Mouse (Mus musculus) CH12.LX (cell line): ENCODE data around the gene Mnd1.
A peak's percentile ranks its signal among the peaks of the same experiment; 100 is the strongest.

ENCODE experiments used
- BHLHE40 ChIP-seq: IDR thresholded peaks from 2 replicates; pipeline ENCODE4 v1.6.1; 2011; ENCODE audit warnings: mild to moderate bottlenecking, low read depth, low read length, improper control_type of control experiment
- CTCF ChIP-seq, 2 experiments: IDR thresholded peaks in 1 of 2; conservative IDR thresholded peaks in 1 of 2; 2 replicates each; pipeline ENCODE4 v1.5.1; 2011 to 2012; ENCODE audit warnings: low read depth in 2 of 2, low read length in 2 of 2, improper control_type of control experiment in 1 of 2, inconsistent platforms in 1 of 2, mild to moderate bottlenecking in 1 of 2, moderate library complexity in 1 of 2
- MXI1 ChIP-seq: IDR thresholded peaks from 2 replicates; pipeline ENCODE4 v1.6.1; 2011; ENCODE audit warnings: mild to moderate bottlenecking, low read depth, low read length, improper control_type of control experiment
- MYC ChIP-seq: IDR thresholded peaks from 2 replicates; pipeline ENCODE4 v1.6.1; 2011; ENCODE audit warnings: low read depth, mild to moderate bottlenecking, improper control_type of control experiment, low read length
- RAD21 ChIP-seq: IDR thresholded peaks from 2 replicates; pipeline ENCODE4 v1.6.1; 2011; ENCODE audit warnings: low read depth, mild to moderate bottlenecking, low read length, improper control_type of control experiment, moderate library complexity
- SMC3 ChIP-seq: IDR thresholded peaks from 2 replicates; pipeline ENCODE4 v1.6.1; 2011; ENCODE audit warnings: low read depth, low read length, improper control_type of control experiment
- TCF12 ChIP-seq: IDR thresholded peaks from 2 replicates; pipeline ENCODE4 v1.6.1; 2014; ENCODE audit warnings: low read depth, mild to moderate bottlenecking, inconsistent platforms, low read length, improper control_type of control experiment
- ZC3H11A ChIP-seq: IDR thresholded peaks from 2 replicates; pipeline ENCODE4 v1.6.1; 2012; ENCODE audit warnings: low read depth, mild to moderate bottlenecking, inconsistent platforms, low read length, improper control_type of control experiment

DNA sequence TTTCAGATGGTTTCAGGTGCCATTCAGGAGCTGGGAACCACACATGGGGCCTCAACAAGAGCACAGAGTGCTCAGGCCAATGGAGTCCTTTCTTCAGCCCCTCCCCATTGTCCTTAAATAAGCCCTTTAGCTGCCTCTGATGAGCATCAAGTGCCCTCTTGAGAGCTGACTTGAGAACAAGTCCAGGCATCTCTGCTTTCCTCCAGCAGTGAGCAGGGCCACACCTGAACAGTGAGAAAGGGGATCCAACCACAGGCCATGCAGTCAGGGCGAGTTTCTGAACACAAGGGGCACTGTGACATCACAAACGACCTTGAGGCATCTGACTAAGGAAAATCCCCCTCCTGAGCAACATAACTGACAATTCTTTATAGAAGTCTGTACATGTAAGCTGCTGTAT is 83.9 kb downstream of the Mnd1 start:
- TF ChIP-seq RAD21 (peak; percentile 72), BHLHE40 (no peak), ZC3H11A (0 out of 2 replicates have a peak, but pooled peaks have one; percentile 10), SMC3 (peak; percentile 60), MXI1 (no peak), TCF12 (no peak), CTCF (conservative IDR thresholded peaks at IDR 0.05 in 1 of 2, IDR thresholded peaks at IDR 0.05 in 1 of 2; ENCODE audit: low read depth in 2 of 2, low read length in 2 of 2) (peak in 1 of 2 experiments; percentile 76; a peak in 2 of 4 replicates), MYC (peak; percentile 71; the same call in 1 of the 2 replicates)
